Mouse (Mus musculus): Measurements from ENCODE around the gene Tgfbi.

The Tgfbi gene

DNA sequence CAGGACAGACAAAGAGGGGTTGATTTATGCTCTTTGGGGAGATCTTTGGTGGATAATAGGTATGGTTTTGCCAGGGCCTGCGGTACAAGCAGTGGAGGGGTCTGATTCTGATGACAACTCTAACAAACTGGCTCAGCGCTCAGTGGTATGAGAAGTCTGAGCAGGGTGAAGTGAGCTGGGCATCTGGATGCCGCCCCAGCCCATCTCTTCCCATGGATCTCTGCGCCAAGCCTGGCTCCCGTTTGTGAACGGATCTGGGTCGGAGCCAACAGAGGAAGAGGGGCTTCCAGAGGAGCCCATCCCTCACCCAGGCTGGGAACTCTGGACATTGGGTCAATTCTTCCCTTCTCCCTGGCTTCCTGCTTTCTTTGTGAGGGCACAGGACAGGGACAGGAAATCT is 74.0 kb downstream of the Tgfbi start:
- no peak for DNase-seq (ENCODE audit: low spot score in 2 of 2)
